Mouse (Mus musculus) CD4-positive, CD25-positive, alpha-beta regulatory T cell, adult 4 months (primary cell): ENCODE data around the gene Csnk1d. TPM values are rescaled to one million over a fixed set of nuclear protein-coding genes. Genes with fewer than 3 reads are reported as not detected.

ENCODE experiments used
- ATAC-seq: one replicate; pipeline ENCODE4 v1.8.0; 2017
- polyA plus RNA-seq, 2 experiments: library from polyadenylated mRNA; unstranded; fragments of 100-300 nt; shearing (Covaris generic); gene quantifications; one replicate each; pipeline ENCODE4 v1.2.1; 2017

Csnk1d gene
- 10 to 100 TPM; 50.4 to 78.2 TPM for polyA plus RNA-seq

- peak; percentile 83 for ATAC-seq
Observed at GRCm38 (mm10) chr11:120990951-120991526, at the start of gene Csnk1d. Csnk1d (minus strand) TSS chr11:120991330.

GRCm38 (mm10) chr11:121039302-121039701, 48.2 kb upstream of the Csnk1d start, which contains the start of gene Cd7:
Cd7 (minus strand) TSS chr11:121039418.
- ATAC-seq, result peak; percentile 80

- ATAC-seq, result peak; percentile 62
Observed at GRCm38 (mm10) chr11:121038366-121039240, 47.5 kb upstream of the Csnk1d start.

GRCm38 (mm10) chr11:121033118-121033517, 42.0 kb upstream of the Csnk1d start:
- no peak for ATAC-seq

GRCm38 (mm10) chr11:121027259-121027658, 36.1 kb upstream of the Csnk1d start:
- no peak for ATAC-seq

GRCm38 (mm10) chr11:121024163-121024562, 33.0 kb upstream of the Csnk1d start:
- no peak for ATAC-seq

GRCm38 (mm10) chr11:121019501-121019900, 28.4 kb upstream of the Csnk1d start:
- no peak for ATAC-seq

GRCm38 (mm10) chr11:121017703-121018102, 26.6 kb upstream of the Csnk1d start:
- no peak for ATAC-seq

GRCm38 (mm10) chr11:121015472-121015871, 24.3 kb upstream of the Csnk1d start:
- ATAC-seq, result no peak

GRCm38 (mm10) chr11:121014896-121015300, 23.8 kb upstream of the Csnk1d start:
- no peak for ATAC-seq

GRCm38 (mm10) chr11:121013656-121014055, 22.5 kb upstream of the Csnk1d start:
- no peak for ATAC-seq

- ATAC-seq, result no peak
Observed at GRCm38 (mm10) chr11:121010044-121010755, 19.1 kb upstream of the Csnk1d start.

- ATAC-seq, result no peak
Observed at GRCm38 (mm10) chr11:121006184-121006583, 15.1 kb upstream of the Csnk1d start.

GRCm38 (mm10) chr11:121004281-121004680, 13.2 kb upstream of the Csnk1d start:
- ATAC-seq, result no peak

- no peak for ATAC-seq
Observed at GRCm38 (mm10) chr11:121001966-121002365, 10.8 kb upstream of the Csnk1d start.

- no peak for ATAC-seq
Observed at GRCm38 (mm10) chr11:120994741-120995140, 3.6 kb upstream of the Csnk1d start.

GRCm38 (mm10) chr11:120993586-120993985, 2.5 kb upstream of the Csnk1d start:
- no peak for ATAC-seq

- ATAC-seq, result no peak
Observed at GRCm38 (mm10) chr11:120993080-120993479, 1.9 kb upstream of the Csnk1d start.

GRCm38 (mm10) chr11:120991791-120992190, 661 bp upstream of the Csnk1d start:
- ATAC-seq, result no peak

- ATAC-seq, result peak; percentile 25
Observed at GRCm38 (mm10) chr11:120990126-120990781, 876 bp downstream of the Csnk1d start.

GRCm38 (mm10) chr11:120989523-120989922, 1.6 kb downstream of the Csnk1d start:
- ATAC-seq, result no peak

- ATAC-seq, result no peak
Observed at GRCm38 (mm10) chr11:120988410-120988809, 2.7 kb downstream of the Csnk1d start.

GRCm38 (mm10) chr11:120987608-120988007, 3.5 kb downstream of the Csnk1d start:
- ATAC-seq, result no peak
